Mouse (Mus musculus): ENCODE data around the gene Cdh18. TPM values are rescaled to one million over a fixed set of nuclear protein-coding genes. Genes with fewer than 3 reads are reported as not detected.
"Not testable (repeated sequence)": the region's sequence is repeated elsewhere in the genome, so short reads cannot be mapped to it uniquely, and the experiment has no call there.

Cdh18 gene
- polyA plus RNA-seq, 1 experiment from 2014 or later = 0.78 TPM

- no peaks in the 10 kb centered on the region for H3K27me3 ChIP-seq
- WGBS = 78% methylated on average over 5 of the region's 5 CpGs
- no peak for ATAC-seq (ENCODE audit: low FRiP score, low read depth)
Measured at GRCm38 (mm10) chr15:22984647-22985046, 435.8 kb downstream of the Cdh18 start.

DNA sequence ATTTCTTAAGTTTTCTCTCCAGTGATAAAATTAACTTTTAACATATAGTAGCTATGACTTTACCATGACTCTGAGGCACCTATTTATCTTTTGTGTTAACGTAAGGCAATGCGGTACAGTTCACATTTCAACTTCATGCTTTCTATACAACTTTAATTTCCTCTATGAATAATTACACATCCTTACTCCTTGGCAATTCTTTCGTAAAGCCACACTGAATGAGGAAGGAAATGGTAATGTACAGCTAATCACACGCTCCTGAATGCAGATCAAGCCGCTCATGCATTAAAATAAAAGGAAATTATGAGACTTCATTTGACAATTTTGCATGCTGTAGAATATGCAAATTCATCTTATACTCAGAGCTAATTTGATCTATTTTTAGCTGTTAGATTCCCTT is 467.9 kb downstream of the Cdh18 start:
- no peak overlapping the region for H3K4me3 ChIP-seq
- H3K27ac ChIP-seq = no peak overlapping the region
- ATAC-seq (ENCODE audit: low FRiP score, low read depth) = no peak
- WGBS = 91% methylated on average over 5 of the region's 5 CpGs
- no peaks in the 10 kb centered on the region for H3K36me3 ChIP-seq
- no peak overlapping the region for H3K4me2 ChIP-seq (replicated peaks)
- H3K9ac ChIP-seq = no peak overlapping the region
- no peaks in the 10 kb centered on the region for H3K4me1 ChIP-seq
- H3K27me3 ChIP-seq = no peaks in the 10 kb centered on the region
- H3K9me3 ChIP-seq = no peaks in the 10 kb centered on the region

More at GRCm38 (mm10) chr15:22984647-22985046, 435.8 kb downstream of the Cdh18 start:
- Histone ChIP-seq H3K4me1 (no peaks in the 10 kb centered on the region), H3K9me3 (no peaks in the 10 kb centered on the region), H3K9ac (no peak overlapping the region), H3K27ac (no peak overlapping the region), H3K4me2 (replicated peaks) (no peak overlapping the region), H3K36me3 (no peaks in the 10 kb centered on the region), H3K4me3 (no peak overlapping the region)

DNA sequence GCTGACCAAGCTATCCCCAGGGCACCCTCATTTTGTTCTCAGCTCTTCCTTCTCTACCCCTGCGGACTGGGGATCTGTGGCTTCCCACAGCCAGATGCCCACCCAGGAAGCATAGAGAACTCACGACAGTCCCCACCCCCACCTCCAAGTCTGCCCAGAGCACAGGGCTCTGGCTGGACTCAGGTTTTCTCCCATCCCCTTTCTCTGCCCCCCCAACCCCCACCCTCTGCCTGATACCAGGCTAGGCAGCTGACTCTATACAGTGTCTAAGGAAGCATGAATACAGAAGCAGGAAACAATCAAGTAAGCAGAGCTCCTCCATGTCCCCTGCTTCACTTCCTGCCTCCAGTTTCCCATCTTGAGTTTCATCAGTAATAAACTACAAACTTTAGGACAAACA is 472.3 kb downstream of the Cdh18 start:
- Histone ChIP-seq H3K27ac (no peak overlapping the region), H3K4me2 (replicated peaks) (no peak overlapping the region), H3K9me3 (no peaks in the 10 kb centered on the region), H3K36me3 (no peaks in the 10 kb centered on the region), H3K4me3 (no peak overlapping the region), H3K9ac (no peak overlapping the region), H3K4me1 (no peaks in the 10 kb centered on the region), H3K27me3 (no peaks in the 10 kb centered on the region)
- ATAC-seq (ENCODE audit: low FRiP score, low read depth) = no peak
- 43% methylated on average over 2 of the region's 2 CpGs for WGBS

DNA sequence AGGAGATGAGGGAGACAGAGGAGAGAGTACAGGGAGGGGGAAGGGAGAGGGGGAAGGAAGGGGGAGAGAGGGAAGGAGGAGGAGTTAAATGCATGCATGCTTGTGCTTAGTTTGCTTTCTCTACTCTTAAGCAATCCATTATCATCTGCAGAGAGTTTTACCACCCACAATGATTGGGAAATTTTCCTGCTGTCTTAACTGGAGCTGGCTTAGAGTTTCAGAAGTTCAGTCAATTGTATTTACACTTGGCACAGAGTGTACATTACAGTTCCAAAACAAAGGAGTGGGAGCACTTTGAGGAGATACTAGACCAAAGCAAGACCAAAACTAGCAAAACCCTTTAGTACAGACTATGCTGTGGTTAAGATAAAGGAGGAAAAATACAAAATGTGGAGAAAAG is 473.8 kb downstream of the Cdh18 start:
- H3K9me3 ChIP-seq = no peaks in the 10 kb centered on the region
- H3K9ac ChIP-seq = no peak overlapping the region
- H3K27me3 ChIP-seq = no peaks in the 10 kb centered on the region
- H3K27ac ChIP-seq = no peak overlapping the region
- ATAC-seq (ENCODE audit: low FRiP score, low read depth) = no peak
- no peaks in the 10 kb centered on the region for H3K36me3 ChIP-seq
- H3K4me3 ChIP-seq = no peak overlapping the region
- no peak overlapping the region for H3K4me2 ChIP-seq (replicated peaks)
- no peaks in the 10 kb centered on the region for H3K4me1 ChIP-seq

DNA sequence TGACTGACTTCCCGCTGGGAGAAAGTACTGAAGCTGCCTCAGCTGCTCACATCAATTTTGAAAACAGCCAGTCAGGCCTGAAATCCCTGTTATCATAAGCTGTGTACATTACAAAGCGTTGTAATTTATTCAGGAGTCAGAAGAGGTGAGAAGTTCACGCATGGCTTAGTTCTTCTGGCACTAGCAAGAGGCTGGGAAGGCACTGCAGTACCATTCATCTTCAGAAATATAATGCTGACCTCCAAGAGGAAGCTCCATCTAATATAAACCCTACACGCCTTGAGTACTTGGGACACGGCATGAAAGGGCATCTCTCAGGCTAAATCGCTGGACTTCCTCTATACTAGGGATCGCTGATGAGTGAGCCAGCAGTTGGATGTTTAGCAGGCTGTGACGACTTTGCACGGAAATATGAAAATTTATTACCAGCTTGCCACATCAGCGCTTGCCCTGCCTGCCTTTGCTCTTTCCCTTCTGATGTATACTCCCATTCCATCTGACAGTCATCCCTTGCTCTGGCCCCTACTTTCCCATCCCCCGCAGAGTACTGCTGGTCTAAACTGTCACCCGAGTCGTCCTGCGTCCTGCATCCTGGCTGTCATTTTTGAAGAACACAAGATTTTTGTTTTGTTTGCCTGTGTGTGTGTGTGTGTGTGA is 486.9 kb downstream of the Cdh18 start:
- no peak overlapping the region for H3K27ac ChIP-seq
- peak overlapping the region; percentile 47 for H3K4me3 ChIP-seq
- H3K4me1 ChIP-seq = peaks cover 12% of the 10 kb centered on the region
- peak; percentile 73 for ATAC-seq (ENCODE audit: low FRiP score, low read depth)
- H3K9ac ChIP-seq = peak overlapping the region; percentile 59
- 5% methylated on average over 14 of the region's 14 CpGs for WGBS
- no peaks in the 10 kb centered on the region for H3K36me3 ChIP-seq
- peaks cover 7% of the 10 kb centered on the region; the same call in 1 of the 2 replicates for H3K27me3 ChIP-seq
- peak overlapping the region; percentile 84 for H3K4me2 ChIP-seq (replicated peaks)
- no peaks in the 10 kb centered on the region for H3K9me3 ChIP-seq

DNA sequence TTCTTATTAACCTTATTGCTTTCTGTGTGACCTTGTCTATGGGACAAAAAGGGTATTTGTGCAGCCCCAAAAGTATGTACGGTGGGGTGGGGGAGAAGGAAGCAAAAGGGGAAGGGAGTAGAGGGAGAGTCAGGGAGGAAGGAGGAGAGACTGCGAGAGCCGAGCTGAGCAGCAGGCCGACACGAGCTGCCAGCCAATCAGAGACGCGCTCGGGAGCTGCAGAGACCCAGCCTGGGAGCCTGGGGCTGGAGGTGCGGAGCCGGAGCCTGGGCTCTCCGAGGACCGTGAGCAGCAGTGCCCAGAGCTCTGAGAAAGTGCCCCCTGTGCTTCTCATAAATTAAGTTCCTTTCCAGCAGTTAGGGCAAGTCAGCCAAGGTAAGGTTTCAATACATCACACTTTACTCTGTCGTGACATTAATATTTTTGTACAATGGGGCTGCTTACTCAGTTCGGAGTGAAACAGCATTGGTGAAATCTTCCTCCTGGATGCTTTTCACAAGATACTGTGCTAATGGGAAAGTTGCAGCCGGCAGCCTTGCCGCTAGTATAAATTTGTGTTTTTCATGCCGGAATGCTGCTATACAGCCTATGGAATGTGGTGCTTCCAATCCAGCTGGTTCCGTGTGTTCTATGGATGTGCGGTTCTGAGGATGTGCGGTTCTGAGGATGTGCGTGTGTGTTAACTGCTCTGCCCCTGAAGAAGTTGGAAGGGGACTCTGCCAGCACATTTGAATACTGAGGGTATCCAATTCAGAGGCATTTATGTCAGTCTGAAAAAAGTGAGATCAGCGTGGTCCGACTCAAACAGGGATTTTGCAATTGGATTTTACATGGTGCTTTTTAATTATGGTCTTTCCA is 487.6 kb downstream of the Cdh18 start:
- Histone ChIP-seq H3K27ac (no peak overlapping the region), H3K9me3 (no peaks in the 10 kb centered on the region), H3K27me3 (peaks cover 7% of the 10 kb centered on the region; the same call in 1 of the 2 replicates), H3K9ac (peak overlapping the region; percentile 59), H3K4me3 (peak overlapping the region; percentile 47), H3K4me1 (peaks cover 12% of the 10 kb centered on the region), H3K36me3 (no peaks in the 10 kb centered on the region), H3K4me2 (replicated peaks) (peak overlapping the region; percentile 84)
- ATAC-seq (ENCODE audit: low FRiP score, low read depth) = peak; percentile 99
- 7% methylated on average over 23 of the region's 23 CpGs for WGBS

DNA sequence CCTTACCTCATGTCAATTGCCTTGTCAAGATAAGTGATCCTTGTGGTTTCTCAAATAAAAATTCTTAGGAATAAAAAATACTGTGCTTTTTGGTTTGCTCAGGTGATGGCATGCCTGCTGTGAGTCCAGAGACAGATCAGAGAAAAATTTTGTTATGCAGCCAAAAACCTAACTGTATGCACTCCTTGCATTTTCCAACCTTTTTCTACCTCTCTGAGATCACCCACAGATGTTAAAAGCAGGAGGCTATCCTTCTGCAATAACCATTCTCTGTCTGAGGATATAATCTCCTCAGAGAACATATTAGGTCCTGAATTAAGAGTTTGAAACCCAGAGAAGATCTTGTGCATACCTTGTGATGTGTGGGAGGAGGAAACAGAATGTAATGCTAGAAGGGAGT is 488.7 kb downstream of the Cdh18 start:
- H3K27me3 ChIP-seq = peaks cover 7% of the 10 kb centered on the region; the same call in 1 of the 2 replicates
- no peak overlapping the region for H3K4me3 ChIP-seq
- H3K4me1 ChIP-seq = peaks cover 12% of the 10 kb centered on the region
- H3K36me3 ChIP-seq = no peaks in the 10 kb centered on the region
- H3K9me3 ChIP-seq = no peaks in the 10 kb centered on the region
- H3K4me2 ChIP-seq (replicated peaks) = no peak overlapping the region
- no peak overlapping the region for H3K9ac ChIP-seq
- no peak for ATAC-seq (ENCODE audit: low FRiP score, low read depth)
- no peak overlapping the region for H3K27ac ChIP-seq

GRCm38 (mm10) chr15:23046127-23046785 is 497.4 kb downstream of the Cdh18 start:
- Histone ChIP-seq H3K9ac (no peak overlapping the region), H3K36me3 (no peaks in the 10 kb centered on the region), H3K4me1 (no peaks in the 10 kb centered on the region), H3K9me3 (no peaks in the 10 kb centered on the region), H3K27me3 (no peaks in the 10 kb centered on the region), H3K4me3 (no peak overlapping the region), H3K4me2 (replicated peaks) (no peak overlapping the region), H3K27ac (no peak overlapping the region)
- ATAC-seq (ENCODE audit: low FRiP score, low read depth) = no peak
- 76% methylated on average over 4 of the region's 4 CpGs for WGBS

DNA sequence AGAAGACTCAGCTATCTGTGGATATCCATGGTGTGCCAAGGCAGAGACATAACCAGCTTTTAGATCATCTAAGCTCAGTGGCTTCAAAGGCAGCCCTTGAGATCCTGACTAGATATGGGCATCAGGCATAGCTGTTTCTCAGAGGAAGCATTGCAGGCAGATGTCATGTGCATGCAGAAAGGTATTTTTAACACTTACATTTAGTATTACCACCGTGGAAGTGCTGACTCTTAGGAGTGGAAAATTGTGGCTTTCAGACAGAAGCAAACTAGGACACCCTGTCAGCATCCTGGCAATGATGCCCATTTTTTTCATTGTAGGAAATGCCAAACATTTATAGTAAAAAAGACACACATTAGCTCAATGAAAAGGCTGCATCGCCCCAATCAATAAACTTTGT is 503.2 kb downstream of the Cdh18 start:
- Histone ChIP-seq H3K27me3 (no peaks in the 10 kb centered on the region), H3K36me3 (no peaks in the 10 kb centered on the region), H3K4me3 (no peak overlapping the region), H3K27ac (no peak overlapping the region), H3K9ac (no peak overlapping the region), H3K4me1 (no peaks in the 10 kb centered on the region), H3K9me3 (no peaks in the 10 kb centered on the region), H3K4me2 (replicated peaks) (no peak overlapping the region)
- 80% methylated on average over 2 of the region's 2 CpGs for WGBS
- ATAC-seq (ENCODE audit: low FRiP score, low read depth) = no peak

GRCm38 (mm10) chr15:23085326-23085725 is 536.5 kb downstream of the Cdh18 start:
- 71% methylated on average over 1 of the region's 1 CpGs for whole genome bisulfite sequencing
- H3K9ac ChIP-seq; H3K27me3 ChIP-seq; H3K4me2 ChIP-seq (replicated peaks); H3K4me1 ChIP-seq; H3K27ac ChIP-seq; ATAC-seq (ENCODE audit: low FRiP score, low read depth); H3K4me3 ChIP-seq; H3K9me3 ChIP-seq; H3K36me3 ChIP-seq: not testable (repeated sequence)

- WGBS = 83% methylated on average over 2 of the region's 2 CpGs
- H3K9ac ChIP-seq = no peak overlapping the region
- no peak overlapping the region for H3K4me2 ChIP-seq (replicated peaks)
- no peak overlapping the region for H3K27ac ChIP-seq
- ATAC-seq (ENCODE audit: low FRiP score, low read depth) = no peak
- no peak overlapping the region for H3K4me3 ChIP-seq
- no peaks in the 10 kb centered on the region for H3K4me1 ChIP-seq
- no peaks in the 10 kb centered on the region for H3K36me3 ChIP-seq
- H3K27me3 ChIP-seq = no peaks in the 10 kb centered on the region
- H3K9me3 ChIP-seq = no peaks in the 10 kb centered on the region
Measured at GRCm38 (mm10) chr15:23087535-23087934, 538.7 kb downstream of the Cdh18 start.

DNA sequence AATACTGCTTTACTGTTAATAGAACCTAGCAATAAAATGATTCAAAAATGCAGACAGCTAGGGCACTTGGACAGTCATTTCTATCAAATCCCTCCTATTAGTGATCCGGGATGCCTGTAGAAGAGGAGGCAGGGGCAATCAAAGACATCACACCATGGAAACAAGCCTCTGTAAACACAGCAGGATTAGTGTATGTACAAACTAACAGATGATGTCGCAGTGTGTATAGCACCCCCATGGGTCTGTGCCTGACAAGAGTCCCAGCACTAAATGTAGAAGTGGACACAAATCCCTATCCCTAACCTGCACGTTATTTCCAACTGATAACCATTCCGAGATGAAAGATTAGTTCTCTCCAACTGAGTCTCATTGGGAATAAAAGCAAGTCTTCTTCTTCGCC is 547.8 kb downstream of the Cdh18 start:
- Histone ChIP-seq H3K9me3 (no peaks in the 10 kb centered on the region), H3K27me3 (no peaks in the 10 kb centered on the region), H3K4me2 (replicated peaks) (no peak overlapping the region), H3K9ac (no peak overlapping the region), H3K36me3 (no peaks in the 10 kb centered on the region), H3K4me1 (no peaks in the 10 kb centered on the region), H3K4me3 (no peak overlapping the region), H3K27ac (no peak overlapping the region)
- ATAC-seq (ENCODE audit: low FRiP score, low read depth) = no peak
- 81% methylated on average over 5 of the region's 5 CpGs for WGBS
